Mouse (Mus musculus) ES-Bruce4 (cell line): ENCODE measurements around the gene Hsf2bp. TPM values are rescaled to one million over a fixed set of nuclear protein-coding genes. Genes with fewer than 3 reads are reported as not detected.

Experiments
- H3K27ac ChIP-seq: 2 replicates; pipeline ENCODE4 v1.5.1; 2012; ENCODE audit warnings: low read length, inconsistent platforms; ENCODE audit not compliant: insufficient read depth
- H3K27me3 ChIP-seq: 2 replicates; pipeline ENCODE4 v1.6.1; 2012; ENCODE audit warnings: mild to moderate bottlenecking, low read length, inconsistent platforms; ENCODE audit not compliant: control insufficient read depth, poor library complexity, insufficient read depth, severe bottlenecking
- H3K36me3 ChIP-seq: 2 replicates; pipeline ENCODE4 v1.6.1; 2012; ENCODE audit warnings: inconsistent platforms, mild to moderate bottlenecking, low read length, moderate library complexity; ENCODE audit not compliant: control insufficient read depth, poor library complexity, insufficient read depth, severe bottlenecking
- H3K4me1 ChIP-seq: one replicate; pipeline ENCODE4 v1.8.1; 2011; ENCODE audit warnings: low read length; ENCODE audit not compliant: control insufficient read depth, insufficient read depth
- H3K4me3 ChIP-seq: 2 replicates; pipeline ENCODE4 v1.5.1; 2011; ENCODE audit warnings: low read depth, mild to moderate bottlenecking, low read length
- H3K9ac ChIP-seq: 2 replicates; pipeline ENCODE4 v1.6.1; 2012; ENCODE audit warnings: low read depth, mild to moderate bottlenecking, inconsistent platforms; ENCODE audit not compliant: poor library complexity, severe bottlenecking
- H3K9me3 ChIP-seq: replicated peaks from 2 replicates; pipeline ENCODE4 v1.6.1; 2012; ENCODE audit warnings: mild to moderate bottlenecking, low read length, inconsistent platforms; ENCODE audit not compliant: control insufficient read depth, poor library complexity, insufficient read depth, severe bottlenecking
- CTCF ChIP-seq: IDR thresholded peaks from one replicate; pipeline ENCODE4 v1.8.1; 2011; ENCODE audit warnings: low read depth, low read length
- EP300 ChIP-seq: IDR thresholded peaks from 2 replicates; pipeline ENCODE4 v1.6.1; 2011; ENCODE audit warnings: low read depth, low read length; ENCODE audit not compliant: insufficient read depth
- POLR2A ChIP-seq: IDR thresholded peaks from one replicate; pipeline ENCODE4 v1.8.1; 2011; ENCODE audit warnings: low read length; ENCODE audit not compliant: insufficient read depth
- polyA plus RNA-seq: library from polyadenylated mRNA; stranded (reverse); fragments of >200 nt; gene quantifications from 2 replicates; pipeline ENCODE4 v1.2.4, GENCODE M21; 2011; ENCODE audit warnings: low read depth; ENCODE audit not compliant: missing spikeins, insufficient read depth, insufficient read length

The Hsf2bp gene
- polyA plus RNA-seq, 1 experiment: 55.0 TPM

DNA sequence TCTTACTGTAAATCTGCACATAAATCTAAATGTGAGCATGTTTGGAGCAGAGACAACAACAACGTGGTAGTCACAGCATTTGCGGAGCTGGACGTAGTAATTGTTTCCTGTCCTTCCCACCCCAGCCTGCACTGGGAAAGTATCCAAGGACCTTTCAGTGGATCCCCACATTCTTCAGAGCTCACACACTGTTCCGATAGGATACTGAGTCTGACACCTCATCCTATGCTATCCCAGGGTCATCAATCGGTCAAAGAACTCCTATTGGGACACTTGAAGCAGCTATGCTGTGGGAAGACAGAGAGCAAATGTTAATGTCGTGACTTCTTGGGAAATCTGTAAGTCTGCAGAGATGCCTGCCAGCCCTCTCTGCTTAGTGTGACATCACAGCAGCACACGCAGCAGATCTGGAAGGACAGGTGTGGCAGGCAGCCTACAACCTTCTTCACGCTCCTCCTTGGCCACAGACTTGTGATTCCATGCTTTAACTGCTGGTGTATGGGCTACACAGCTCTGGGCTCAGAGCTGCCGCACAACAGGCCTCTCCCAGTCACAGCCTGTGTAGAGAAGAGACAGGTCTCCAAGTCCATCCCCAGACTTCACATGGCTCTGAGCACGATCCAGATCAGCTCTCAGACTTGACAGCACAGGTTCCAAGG is 92.1 kb downstream of the Hsf2bp start:
- Histone ChIP-seq H3K9me3 (no peaks in the 10 kb centered on the region), H3K4me1 (no peaks in the 10 kb centered on the region), H3K27me3 (no peaks in the 10 kb centered on the region), H3K9ac (no peak overlapping the region), H3K27ac (no peak overlapping the region), H3K36me3 (no peaks in the 10 kb centered on the region), H3K4me3 (no peak overlapping the region)
- TF ChIP-seq EP300 (no peak), CTCF (no peak), POLR2A (no peak)

DNA sequence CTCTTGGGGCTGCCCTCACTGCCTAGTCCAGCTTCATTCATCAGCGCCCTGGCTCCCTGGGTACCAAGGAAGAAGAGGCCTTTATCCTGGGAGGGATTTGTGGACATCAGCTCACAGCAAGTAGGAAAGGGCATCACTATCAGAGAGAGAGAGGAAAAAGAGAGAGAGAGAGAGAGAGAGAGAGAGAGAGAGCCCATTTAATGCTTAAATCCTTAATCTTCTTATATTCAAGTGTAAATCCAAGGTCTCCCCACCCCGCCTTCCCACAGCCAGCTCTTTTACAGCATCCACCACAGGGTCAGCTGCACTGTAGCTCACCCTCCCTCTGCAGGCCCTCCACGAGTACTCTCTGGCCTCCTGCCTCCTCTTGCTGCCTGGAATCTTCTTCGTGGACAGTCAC is 94.5 kb downstream of the Hsf2bp start:
- TF ChIP-seq EP300 (no peak), CTCF (no peak), POLR2A (no peak)
- no peaks in the 10 kb centered on the region for H3K9me3 ChIP-seq
- H3K4me1 ChIP-seq: no peaks in the 10 kb centered on the region
- H3K27me3 ChIP-seq: no peaks in the 10 kb centered on the region
- no peak overlapping the region for H3K4me3 ChIP-seq
- no peak overlapping the region for H3K27ac ChIP-seq
- no peaks in the 10 kb centered on the region for H3K36me3 ChIP-seq
- no peak overlapping the region for H3K9ac ChIP-seq

GRCm38 (mm10) chr17:31940607-31941006 is 95.5 kb downstream of the Hsf2bp start:
- H3K9me3 ChIP-seq: no peaks in the 10 kb centered on the region
- no peaks in the 10 kb centered on the region for H3K27me3 ChIP-seq
- no peaks in the 10 kb centered on the region for H3K4me1 ChIP-seq
- H3K36me3 ChIP-seq: no peaks in the 10 kb centered on the region
- TF ChIP-seq EP300 (no peak), CTCF (no peak), POLR2A (no peak)
- H3K27ac ChIP-seq: no peak overlapping the region
- H3K4me3 ChIP-seq: no peak overlapping the region
- H3K9ac ChIP-seq: no peak overlapping the region

- TF ChIP-seq POLR2A (no peak), CTCF (no peak), EP300 (no peak)
- no peaks in the 10 kb centered on the region for H3K36me3 ChIP-seq
- H3K27ac ChIP-seq: no peak overlapping the region
Observed at GRCm38 (mm10) chr17:31939292-31940060, 96.7 kb downstream of the Hsf2bp start.

GRCm38 (mm10) chr17:31938539-31939260 is 97.4 kb downstream of the Hsf2bp start:
- Histone ChIP-seq H3K36me3 (no peaks in the 10 kb centered on the region), H3K27me3 (no peaks in the 10 kb centered on the region), H3K9me3 (no peaks in the 10 kb centered on the region), H3K27ac (no peak overlapping the region), H3K9ac (no peak overlapping the region), H3K4me3 (no peak overlapping the region), H3K4me1 (peaks cover 2% of the 10 kb centered on the region)
- TF ChIP-seq EP300: no peak
- no peak for TF ChIP-seq CTCF
- TF ChIP-seq POLR2A: no peak

More at GRCm38 (mm10) chr17:31939292-31940060, 96.7 kb downstream of the Hsf2bp start:
- Histone ChIP-seq H3K4me1 (no peaks in the 10 kb centered on the region), H3K9ac (no peak overlapping the region), H3K9me3 (no peaks in the 10 kb centered on the region), H3K4me3 (no peak overlapping the region), H3K27me3 (no peaks in the 10 kb centered on the region)
